Mouse (Mus musculus): ENCODE measurements at regions not wholly inside any gene's neighbourhood (a gene's known extent, or its start where the extent isn't known, plus 50 kb on each side); places are given as distances from the start of the nearest gene placed in this dataset.

DNA sequence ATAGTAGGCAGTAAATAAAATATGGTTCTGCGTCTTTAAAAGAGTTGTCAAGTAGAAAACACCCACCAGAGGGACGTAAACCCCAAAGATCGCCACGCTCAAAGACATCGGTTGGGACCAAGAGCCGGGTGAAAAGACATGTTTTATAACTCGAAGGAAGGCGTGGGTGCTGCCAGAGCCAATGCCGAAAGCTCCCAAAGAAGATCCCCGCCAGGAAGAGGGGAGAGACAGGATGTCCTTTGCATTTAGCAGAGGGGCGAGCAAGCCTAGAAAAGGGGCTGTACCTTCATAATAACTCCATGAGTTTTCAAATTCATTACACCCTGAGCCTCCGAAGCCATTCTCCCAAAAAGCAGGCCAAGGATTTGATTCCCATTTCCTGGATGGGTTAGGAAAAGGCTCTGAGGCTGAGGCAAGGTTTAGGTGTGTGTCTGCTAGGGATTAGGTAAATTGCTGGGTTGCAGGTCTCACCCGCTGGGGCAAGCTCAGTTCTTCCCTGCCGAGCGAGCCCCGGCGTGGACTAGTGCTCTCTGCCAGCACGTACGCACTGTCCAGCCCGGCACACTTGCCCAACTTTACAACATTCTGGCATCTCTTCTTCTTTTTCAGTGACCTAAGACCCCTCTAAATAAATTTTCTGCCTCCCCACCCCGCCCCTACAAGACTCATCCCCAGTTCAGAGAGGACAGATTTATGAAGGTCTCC, 104.9 kb upstream of the Zic3 start:
- Histone ChIP-seq H3K4me1 (ENCODE audit: control insufficient read depth in 1 of 2, insufficient read depth in 2 of 2, low read length in 2 of 2) (no peaks in the 10 kb centered on the region), H3K9ac (ENCODE audit: control insufficient read depth, low read depth, low read length, poor library complexity, severe bottlenecking) (no peak overlapping the region), H3K27me3 (ENCODE audit: control insufficient read depth in 1 of 2, insufficient read depth in 2 of 2, low read length in 2 of 2) (no peaks in the 10 kb centered on the region), H3K27ac (ENCODE audit: control insufficient read depth, low read depth, low read length) (no peak overlapping the region), H3K4me3 (ENCODE audit: control insufficient read depth in 1 of 2, insufficient read depth in 1 of 2, low read depth in 2 of 2, low read length in 2 of 2) (no peak overlapping the region), H3K79me2 (ENCODE audit: control insufficient read depth, insufficient read depth, low read length, poor library complexity) (no peaks in the 10 kb centered on the region), H3K9me3 (replicated peaks; ENCODE audit: insufficient read depth, low read length) (no peaks in the 10 kb centered on the region), H3K36me3 (ENCODE audit: control insufficient read depth in 1 of 2, insufficient read depth in 2 of 2, low read length in 2 of 2) (no peaks in the 10 kb centered on the region)
- DNase-seq (ENCODE audit: low read depth, low spot score) = no peak
- TF ChIP-seq ZMIZ1 (IDR thresholded peaks at IDR 0.05; ENCODE audit: low read depth, low read length) (no peak), ETS1 (IDR thresholded peaks at IDR 0.05; ENCODE audit: low read depth, low read length) (no peak), TCF12 (IDR thresholded peaks at IDR 0.05; ENCODE audit: low read depth, low read length) (no peak), E2F4 (IDR thresholded peaks at IDR 0.05; ENCODE audit: borderline replicate concordance, low read depth, low read length) (no peak), POLR2A (IDR thresholded peaks at IDR 0.05; ENCODE audit: control insufficient read depth in 1 of 2, insufficient read depth in 1 of 2, low read depth in 1 of 2, low read length in 2 of 2, poor library complexity in 1 of 2) (no peak), EP300 (IDR thresholded peaks at IDR 0.05; ENCODE audit: low read depth in 1 of 2, low read length in 2 of 2) (no peak), KAT2A (conservative IDR thresholded peaks at IDR 0.05; ENCODE audit: low read depth, low read length) (no peak), MAX (IDR thresholded peaks at IDR 0.05; ENCODE audit: low read length) (no peak)

DNA sequence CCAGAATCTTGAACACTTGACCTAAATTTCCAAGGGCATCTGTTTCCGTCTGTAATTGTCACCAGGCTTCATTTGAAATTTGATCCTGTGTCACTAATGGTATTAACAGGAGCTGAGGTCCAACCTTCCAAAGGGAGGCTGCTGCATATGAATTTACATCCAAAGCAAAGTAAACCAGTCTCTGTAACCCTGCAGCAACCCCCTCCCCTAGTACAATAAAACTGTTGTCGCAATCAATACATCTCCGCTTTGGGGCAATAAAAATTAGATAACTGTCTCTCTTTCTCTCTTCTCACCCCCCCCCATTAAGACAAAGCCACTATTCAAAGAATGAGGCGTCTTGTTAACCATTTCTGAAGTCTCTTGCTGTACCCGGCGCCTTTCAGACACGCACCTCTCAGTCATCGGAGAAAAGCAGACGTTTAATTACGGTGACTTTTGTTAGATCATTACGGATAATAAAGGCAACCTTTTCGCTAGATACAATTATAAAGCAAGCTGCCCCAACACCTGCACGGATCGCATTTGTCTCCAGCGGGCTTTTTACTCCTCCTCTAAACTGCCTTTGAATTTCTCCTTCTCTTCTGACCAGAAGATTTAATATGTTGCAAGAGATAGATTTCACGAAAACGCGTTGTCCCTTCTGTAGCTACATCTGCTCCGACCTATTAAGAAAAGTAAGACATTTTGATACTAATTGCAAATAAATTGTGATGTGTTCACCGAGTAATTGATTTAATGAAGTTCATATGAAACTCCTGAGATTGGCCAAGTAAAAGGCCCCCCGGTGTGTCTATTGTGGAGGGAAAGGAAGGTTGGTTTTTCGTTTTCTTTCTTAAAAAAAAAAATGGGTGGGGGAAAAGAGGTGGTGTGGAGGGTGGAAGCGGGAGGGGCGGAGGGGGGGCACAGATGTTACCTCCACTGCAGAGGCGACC, 104.1 kb upstream of the Zic3 start:
- no peak for TF ChIP-seq UBTF (IDR thresholded peaks at IDR 0.05; ENCODE audit: borderline replicate concordance, insufficient read depth, low read depth, low read length)
- TF ChIP-seq BHLHE40 (IDR thresholded peaks at IDR 0.05; ENCODE audit: borderline replicate concordance, low read depth, low read length) = no peak
- TF ChIP-seq EP300 (IDR thresholded peaks at IDR 0.05; ENCODE audit: low read depth in 1 of 2, low read length in 2 of 2) = no peak
- no peak for TF ChIP-seq E2F4 (IDR thresholded peaks at IDR 0.05; ENCODE audit: borderline replicate concordance, low read depth, low read length)
- no peak for TF ChIP-seq ZC3H11A (IDR thresholded peaks at IDR 0.05; ENCODE audit: low read depth, low read length)
- no peak for TF ChIP-seq CHD2 (IDR thresholded peaks at IDR 0.05; ENCODE audit: low read length)
- no peak for TF ChIP-seq KAT2A (conservative IDR thresholded peaks at IDR 0.05; ENCODE audit: low read depth, low read length)
- no peak for TF ChIP-seq RAD21 (IDR thresholded peaks at IDR 0.05; ENCODE audit: low read depth, low read length)
- TF ChIP-seq TBP (IDR thresholded peaks at IDR 0.05; ENCODE audit: low read depth, low read length) = no peak
- TF ChIP-seq ZKSCAN1 (IDR thresholded peaks at IDR 0.05; ENCODE audit: low read depth, low read length) = no peak
- TF ChIP-seq SIN3A (IDR thresholded peaks at IDR 0.05; ENCODE audit: low read length) = no peak
- TF ChIP-seq ELF1 (IDR thresholded peaks at IDR 0.05; ENCODE audit: low read depth, low read length) = no peak
- no peak for TF ChIP-seq TCF12 (IDR thresholded peaks at IDR 0.05; ENCODE audit: low read depth, low read length)
- no peak for TF ChIP-seq ZMIZ1 (IDR thresholded peaks at IDR 0.05; ENCODE audit: low read depth, low read length)
- TF ChIP-seq CTCF (IDR thresholded peaks at IDR 0.05 in 2 of 3, conservative IDR thresholded peaks at IDR 0.05 in 1 of 3; ENCODE audit: control insufficient read depth in 1 of 3, insufficient read depth in 1 of 3, low read depth in 2 of 3, low read length in 3 of 3, poor library complexity in 1 of 3, severe bottlenecking in 1 of 3) = no peak
- no peak for TF ChIP-seq GATA1 (IDR thresholded peaks at IDR 0.05; ENCODE audit: low read depth, low read length)
- no peak for TF ChIP-seq POLR2A (IDR thresholded peaks at IDR 0.05; ENCODE audit: control insufficient read depth in 1 of 2, insufficient read depth in 1 of 2, low read depth in 1 of 2, low read length in 2 of 2, poor library complexity in 1 of 2)
- no peak for TF ChIP-seq ETS1 (IDR thresholded peaks at IDR 0.05; ENCODE audit: low read depth, low read length)
- TF ChIP-seq MAFK (IDR thresholded peaks at IDR 0.05; ENCODE audit: borderline replicate concordance, low read depth, low read length) = no peak
- no peaks in the 10 kb centered on the region for H3K4me1 ChIP-seq (ENCODE audit: control insufficient read depth in 1 of 2, insufficient read depth in 2 of 2, low read length in 2 of 2)
- H3K79me2 ChIP-seq (ENCODE audit: control insufficient read depth, insufficient read depth, low read length, poor library complexity) = no peaks in the 10 kb centered on the region
- H3K4me3 ChIP-seq (ENCODE audit: control insufficient read depth in 1 of 2, insufficient read depth in 1 of 2, low read depth in 2 of 2, low read length in 2 of 2) = no peak overlapping the region
- H3K27ac ChIP-seq (ENCODE audit: control insufficient read depth, low read depth, low read length) = no peak overlapping the region
- H3K9me3 ChIP-seq (replicated peaks; ENCODE audit: insufficient read depth, low read length) = no peaks in the 10 kb centered on the region
- H3K27me3 ChIP-seq (ENCODE audit: control insufficient read depth in 1 of 2, insufficient read depth in 2 of 2, low read length in 2 of 2) = no peaks in the 10 kb centered on the region
- H3K36me3 ChIP-seq (ENCODE audit: control insufficient read depth in 1 of 2, insufficient read depth in 2 of 2, low read length in 2 of 2) = no peaks in the 10 kb centered on the region
- no peak for DNase-seq (ENCODE audit: low read depth, low spot score)
- H3K9ac ChIP-seq (ENCODE audit: control insufficient read depth, low read depth, low read length, poor library complexity, severe bottlenecking) = no peak overlapping the region
